Mouse (Mus musculus) G1E (cell line): ENCODE results near the gene Kcnk3. TPM values are rescaled to one million over a fixed set of nuclear protein-coding genes. Genes with fewer than 3 reads are reported as not detected.
A peak's percentile ranks its signal among the peaks of the same experiment; 100 is the strongest.

Experiments used
- ATAC-seq: 2 replicates; pipeline ENCODE4 v1.8.0; 2016; ENCODE audit warnings: mild to moderate bottlenecking; ENCODE audit not compliant: insufficient number of reproducible peaks, poor library complexity, low FRiP score, severe bottlenecking; ENCODE audit errors: extremely low read depth
- DNase-seq: peaks from one replicate; pipeline ENCODE4 v3.0.0; 2012; ENCODE audit warnings: low spot score
- H3K27me3 ChIP-seq: 2 replicates; pipeline ENCODE4 v1.6.1; 2012; ENCODE audit warnings: mild to moderate bottlenecking, low read length, inconsistent platforms; ENCODE audit not compliant: insufficient read depth
- H3K36me3 ChIP-seq: replicated peaks from 2 replicates; pipeline ENCODE3; 2012; ENCODE audit warnings: mild to moderate bottlenecking, inconsistent platforms
- H3K4me1 ChIP-seq: 2 replicates; pipeline ENCODE4 v1.6.1; 2012; ENCODE audit warnings: low read depth, low read length, inconsistent platforms, mixed read lengths; ENCODE audit not compliant: insufficient read depth
- H3K4me3 ChIP-seq: 2 replicates; pipeline ENCODE4 v1.5.1; 2012; ENCODE audit warnings: low read depth, mild to moderate bottlenecking, inconsistent platforms, low read length, moderate library complexity, mixed read lengths
- H3K9me3 ChIP-seq: replicated peaks from 2 replicates; pipeline ENCODE4 v1.6.1; 2012; ENCODE audit warnings: inconsistent platforms
- CTCF ChIP-seq: IDR thresholded peaks from 2 replicates; pipeline ENCODE4 v1.5.1; 2012; ENCODE audit warnings: low read depth, low read length, inconsistent platforms, mixed read lengths
- GATA1 ChIP-seq: IDR thresholded peaks from 2 replicates; pipeline ENCODE4 v1.6.1; 2012; ENCODE audit warnings: borderline replicate concordance, low read length, inconsistent platforms, mixed read lengths
- GATA2 ChIP-seq: IDR thresholded peaks from 2 replicates; pipeline ENCODE4 v1.6.1; 2012; ENCODE audit warnings: low read depth, low read length, inconsistent platforms, borderline replicate concordance
- POLR2AphosphoS5 ChIP-seq: IDR thresholded peaks from 2 replicates; pipeline ENCODE4 v1.6.1; 2012; ENCODE audit warnings: low read depth, low read length, inconsistent platforms; ENCODE audit not compliant: insufficient replicate concordance
- TAL1 ChIP-seq: conservative IDR thresholded peaks from 2 replicates; pipeline ENCODE4 v1.6.1; 2012; ENCODE audit warnings: low read depth, low read length, inconsistent platforms, mixed read lengths
- polyA plus RNA-seq: library from polyadenylated mRNA; stranded (reverse); fragments of >175 nt; gene quantifications from 2 replicates; pipeline ENCODE4 v1.2.3, GENCODE M21; 2012
- total RNA-seq, 2 experiments: library from RNA; stranded (forward) in 1 of 2; stranded (reverse) in 1 of 2; fragments of 200-1000 nt in 1 of 2; fragments of >200 nt in 1 of 2; fragmentation: Nextera tagmentation in 1 of 2; gene quantifications; 2 replicates each; pipeline ENCODE4 v1.2.3; 2014 to 2017

The Kcnk3 gene
- total RNA-seq (2014; fragmentation: Nextera tagmentation) (not detected in 2 replicates), total RNA-seq (2017) (0.06 and 0.16 TPM in 2 replicates), polyA plus RNA-seq (not detected in 2 replicates)

DNA sequence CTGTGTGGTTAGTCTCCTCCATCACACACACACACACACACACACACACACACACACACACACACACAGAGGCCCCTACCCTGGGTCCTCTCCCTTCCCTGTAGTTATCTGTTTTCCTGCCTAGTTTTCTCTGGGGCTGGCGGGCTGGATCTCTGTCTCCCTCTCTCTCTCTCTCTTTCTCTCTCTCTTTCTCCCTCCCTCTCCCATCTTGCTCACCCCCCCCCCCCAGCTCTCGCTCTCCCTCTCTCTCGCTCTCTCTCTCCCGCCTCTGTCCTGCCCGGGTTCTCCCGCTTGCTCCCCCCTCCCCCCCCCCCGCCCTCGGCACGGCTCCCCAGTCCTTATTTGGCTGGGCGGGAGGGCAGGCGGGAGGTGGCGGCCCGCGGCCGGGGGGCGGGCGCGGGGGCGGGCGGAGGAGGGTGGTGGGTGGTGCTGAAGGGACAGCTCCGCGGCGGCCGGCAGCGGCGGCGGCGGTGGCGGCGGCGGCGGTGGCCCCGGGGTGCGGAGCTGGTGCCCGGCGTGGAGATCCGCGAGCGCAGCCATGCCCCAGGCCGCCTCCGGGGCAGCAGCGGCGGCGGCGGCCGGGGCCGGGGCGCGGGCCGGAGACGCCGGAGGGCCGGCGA is at the start of gene Kcnk3:
Gene Kcnk3, plus strand, starts transcription at position 490 of the 620 bp plus-strand sequence.
- Histone ChIP-seq H3K4me1 (no peaks in the 10 kb centered on the region), H3K9me3 (peaks cover 3% of the 10 kb centered on the region; the same call in 1 of the 2 replicates), H3K27me3 (peaks cover 7% of the 10 kb centered on the region), H3K4me3 (0 out of 2 replicates have a peak within 1 kb of the TSS, but pooled peaks have one; percentile 23), H3K36me3 (no peaks in the 10 kb centered on the region)
- no peak for ATAC-seq
- no peak for DNase-seq
- TF ChIP-seq GATA2 (no peak), CTCF (no peak), GATA1 (no peak), POLR2AphosphoS5 (no peak)

DNA sequence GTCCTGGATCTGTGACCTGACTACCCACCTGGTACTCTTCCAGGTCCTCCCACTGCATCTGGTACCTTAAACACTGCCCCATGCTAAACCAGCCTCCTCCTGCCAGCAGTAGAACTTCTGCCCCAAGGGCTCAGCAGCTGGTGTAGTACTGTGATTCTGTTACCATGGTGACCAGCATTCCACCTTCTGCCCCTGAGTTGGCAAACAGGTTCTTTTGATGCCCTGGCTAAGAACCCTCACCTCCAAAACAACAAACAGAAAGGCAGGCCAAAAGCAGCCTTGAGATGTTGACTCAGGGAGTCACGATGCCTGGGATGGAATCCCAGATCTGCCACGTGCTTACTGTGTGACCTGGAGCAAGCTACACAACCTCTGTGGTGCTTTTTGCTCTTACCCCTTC is 42.3 kb upstream of the Kcnk3 start, which contains the start of gene Cib4:
Gene Cib4, minus strand, starts transcription at position 139 of the 400 bp plus-strand sequence.
- Histone ChIP-seq H3K4me3 (no peak within 1 kb of the TSS), H3K36me3 (no peaks in the 10 kb centered on the region), H3K9me3 (no peaks in the 10 kb centered on the region), H3K27me3 (peaks cover 23% of the 10 kb centered on the region), H3K4me1 (no peaks in the 10 kb centered on the region)
- no peak for TF ChIP-seq POLR2AphosphoS5
- no peak for TF ChIP-seq GATA1
- no peak for TF ChIP-seq CTCF
- no peak for TF ChIP-seq TAL1
- no peak for TF ChIP-seq GATA2
- ATAC-seq: no peak
- DNase-seq: no peak

DNA sequence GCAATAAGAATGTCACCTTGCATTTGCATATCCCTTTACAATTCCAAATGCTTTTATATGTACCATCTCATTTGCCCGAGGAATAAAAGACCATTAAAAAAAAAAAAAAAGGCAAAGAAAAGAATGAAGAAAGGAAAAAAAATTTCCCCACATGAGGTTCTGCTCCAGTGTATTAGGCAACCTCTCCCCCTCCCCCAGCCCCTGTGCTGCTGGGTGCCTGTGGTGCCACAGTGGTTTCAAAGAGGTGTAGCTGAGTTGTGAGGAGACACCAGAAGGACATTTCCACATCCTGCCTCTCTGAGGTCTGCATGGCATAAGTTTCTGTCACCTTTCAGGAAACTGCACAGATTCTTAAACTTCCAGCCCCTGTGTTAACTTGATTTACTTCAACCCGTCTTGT is 39.3 kb upstream of the Kcnk3 start:
- no peak overlapping the region for H3K4me3 ChIP-seq
- DNase-seq (no peak), ATAC-seq (no peak)
- no peaks in the 10 kb centered on the region for H3K4me1 ChIP-seq
- no peak for TF ChIP-seq GATA1
- no peak for TF ChIP-seq CTCF
- no peak for TF ChIP-seq GATA2
- no peak for TF ChIP-seq POLR2AphosphoS5
- no peak for TF ChIP-seq TAL1
- H3K36me3 ChIP-seq: no peaks in the 10 kb centered on the region
- H3K9me3 ChIP-seq: no peaks in the 10 kb centered on the region
- peaks cover 25% of the 10 kb centered on the region for H3K27me3 ChIP-seq

GRCm38 (mm10) chr5:30550334-30551021 is 37.5 kb upstream of the Kcnk3 start:
- DNase-seq (no peak), ATAC-seq (no peak)
- H3K9me3 ChIP-seq: no peaks in the 10 kb centered on the region
- H3K36me3 ChIP-seq: no peaks in the 10 kb centered on the region
- no peak overlapping the region for H3K4me3 ChIP-seq
- H3K4me1 ChIP-seq: no peaks in the 10 kb centered on the region
- H3K27me3 ChIP-seq: peaks cover 21% of the 10 kb centered on the region
- TF ChIP-seq CTCF (no peak), TAL1 (no peak), GATA2 (no peak), GATA1 (no peak), POLR2AphosphoS5 (no peak)

GRCm38 (mm10) chr5:30551022-30551638 is 36.8 kb upstream of the Kcnk3 start:
- DNase-seq: no peak
- ATAC-seq: no peak
- H3K9me3 ChIP-seq: no peaks in the 10 kb centered on the region
- TF ChIP-seq POLR2AphosphoS5 (no peak), GATA2 (no peak), GATA1 (no peak), CTCF (no peak), TAL1 (no peak)
- H3K4me3 ChIP-seq: no peak overlapping the region
- H3K4me1 ChIP-seq: no peaks in the 10 kb centered on the region
- no peaks in the 10 kb centered on the region for H3K36me3 ChIP-seq
- peaks cover 15% of the 10 kb centered on the region for H3K27me3 ChIP-seq

- TF ChIP-seq GATA2: no peak
- no peak for TF ChIP-seq POLR2AphosphoS5
- TF ChIP-seq GATA1: no peak
- no peak for TF ChIP-seq CTCF
- DNase-seq (no peak), ATAC-seq (no peak)
- no peak overlapping the region for H3K4me3 ChIP-seq
- no peaks in the 10 kb centered on the region for H3K4me1 ChIP-seq
- H3K36me3 ChIP-seq: no peaks in the 10 kb centered on the region
- peaks cover 9% of the 10 kb centered on the region for H3K27me3 ChIP-seq
- no peaks in the 10 kb centered on the region for H3K9me3 ChIP-seq
Measured at GRCm38 (mm10) chr5:30552006-30552405, 36.0 kb upstream of the Kcnk3 start.
